Mouse (Mus musculus): ENCODE data around the gene Elovl2.

Elovl2 gene

GRCm38 (mm10) chr13:41134901-41135300 lies 85.3 kb downstream of the Elovl2 start:
- DNase-seq, result peak; percentile 73

All from kidney, postnatal 14 days (tissue).